Mouse (Mus musculus): ENCODE results near the gene Cebpzos. TPM values are rescaled to one million over a fixed set of nuclear protein-coding genes. Genes with fewer than 3 reads are reported as not detected.

The Cebpzos gene
- polyA plus RNA-seq, 1 experiment, result 27.6 TPM

- no peak for TF ChIP-seq POLR2A (IDR thresholded peaks at IDR 0.05; ENCODE audit: borderline replicate concordance, low read depth, low read length)
- no peak for TF ChIP-seq CTCF (IDR thresholded peaks at IDR 0.05; ENCODE audit: low read depth, low read length)
- Histone ChIP-seq H3K27ac (ENCODE audit: insufficient read depth, low read depth, low read length) (no peak overlapping the region), H3K4me1 (ENCODE audit: control insufficient read depth, insufficient read depth, low read length) (peaks cover 4% of the 10 kb centered on the region; the same call in 1 of the 2 replicates), H3K4me3 (ENCODE audit: insufficient read depth, low read length) (no peak overlapping the region)
Observed at GRCm38 (mm10) chr17:78966092-78966883, 50.0 kb downstream of the Cebpzos start.

GRCm38 (mm10) chr17:78968500-78968899, 52.2 kb downstream of the Cebpzos start:
- no peak for TF ChIP-seq POLR2A (IDR thresholded peaks at IDR 0.05; ENCODE audit: borderline replicate concordance, low read depth, low read length)
- no peak for TF ChIP-seq CTCF (IDR thresholded peaks at IDR 0.05; ENCODE audit: low read depth, low read length)
- no peak overlapping the region for H3K4me3 ChIP-seq (ENCODE audit: insufficient read depth, low read length)
- peaks cover 4% of the 10 kb centered on the region; the same call in 1 of the 2 replicates for H3K4me1 ChIP-seq (ENCODE audit: control insufficient read depth, insufficient read depth, low read length)
- no peak overlapping the region for H3K27ac ChIP-seq (ENCODE audit: insufficient read depth, low read depth, low read length)

Other genes starting within 250 kb of the Cebpzos start
- gene Strn, start 179.3 kb upstream of the Cebpzos start, polyA plus RNA-seq (2012; ENCODE audit: insufficient read depth, insufficient read length, missing spikeins), result 16.0 and 18.7 TPM in 2 replicates
- gene Heatr5b, start 81.1 kb upstream of the Cebpzos start, polyA plus RNA-seq (2012; ENCODE audit: insufficient read depth, insufficient read length, missing spikeins), result 16.3 and 19.6 TPM in 2 replicates
- 36.4 and 38.3 TPM in 2 replicates for gene Gpatch11, start 80.9 kb upstream of the Cebpzos start, polyA plus RNA-seq (2012; ENCODE audit: insufficient read depth, insufficient read length, missing spikeins)
- gene Eif2ak2, start 33.9 kb upstream of the Cebpzos start, polyA plus RNA-seq (2012; ENCODE audit: insufficient read depth, insufficient read length, missing spikeins), result 45.8 and 51.8 TPM in 2 replicates
- gene Sult6b1, start 9.5 kb upstream of the Cebpzos start, polyA plus RNA-seq (2012; ENCODE audit: insufficient read depth, insufficient read length, missing spikeins), result not detected in 2 replicates
- gene Cebpz, start 20.6 kb downstream of the Cebpzos start, polyA plus RNA-seq (2012; ENCODE audit: insufficient read depth, insufficient read length, missing spikeins), result 20.7 and 27.8 TPM in 2 replicates
- 27.6 and 27.8 TPM in 2 replicates for gene Ndufaf7, start 20.6 kb downstream of the Cebpzos start, polyA plus RNA-seq (2012; ENCODE audit: insufficient read depth, insufficient read length, missing spikeins)
- gene Prkd3, start 104.3 kb downstream of the Cebpzos start, polyA plus RNA-seq (2012; ENCODE audit: insufficient read depth, insufficient read length, missing spikeins), result 15.4 and 17.5 TPM in 2 replicates
- gene Qpct, start 135.4 kb downstream of the Cebpzos start, polyA plus RNA-seq (2012; ENCODE audit: insufficient read depth, insufficient read length, missing spikeins), result 7.9 and 8.6 TPM in 2 replicates

All from bone marrow macrophage, adult 2 months (primary cell).